Mouse (Mus musculus) neutrophil, adult 5-6 weeks (primary cell): ENCODE data around the gene Nap1l4. TPM values are rescaled to one million over a fixed set of nuclear protein-coding genes. Genes with fewer than 3 reads are reported as not detected.
"Not testable (repeated sequence)": the region's sequence is repeated elsewhere in the genome, so short reads cannot be mapped to it uniquely, and the experiment has no call there.

Experiments
- ATAC-seq: fragments of 151-379, 151-347 bp; 2 replicates; pipeline ENCODE4 v1.8.0; 2017; ENCODE audit warnings: mild to moderate bottlenecking, moderate TSS enrichment; ENCODE audit not compliant: insufficient number of reproducible peaks, poor library complexity, low FRiP score, severe bottlenecking; ENCODE audit errors: extremely low read depth
- total RNA-seq: library from RNA; stranded (forward); fragments of 200-1000 nt; gene quantifications from 2 replicates; pipeline ENCODE4 v1.2.3, GENCODE M21; 2017

The Nap1l4 gene
- total RNA-seq, result 110 and 117 TPM in 2 replicates

- peak; percentile 96 for ATAC-seq
Observed at GRCm38 (mm10) chr7:143548976-143549457, at the start of gene Nap1l4. TSS of gene Nap1l4 (minus strand) at chr7:143549106.

- ATAC-seq, result no peak
Observed at GRCm38 (mm10) chr7:143594865-143595264, 46.0 kb upstream of the Nap1l4 start.

- no peak for ATAC-seq
Observed at GRCm38 (mm10) chr7:143592255-143592654, 43.3 kb upstream of the Nap1l4 start.

- no peak for ATAC-seq
Observed at GRCm38 (mm10) chr7:143588006-143588405, 39.1 kb upstream of the Nap1l4 start.

DNA sequence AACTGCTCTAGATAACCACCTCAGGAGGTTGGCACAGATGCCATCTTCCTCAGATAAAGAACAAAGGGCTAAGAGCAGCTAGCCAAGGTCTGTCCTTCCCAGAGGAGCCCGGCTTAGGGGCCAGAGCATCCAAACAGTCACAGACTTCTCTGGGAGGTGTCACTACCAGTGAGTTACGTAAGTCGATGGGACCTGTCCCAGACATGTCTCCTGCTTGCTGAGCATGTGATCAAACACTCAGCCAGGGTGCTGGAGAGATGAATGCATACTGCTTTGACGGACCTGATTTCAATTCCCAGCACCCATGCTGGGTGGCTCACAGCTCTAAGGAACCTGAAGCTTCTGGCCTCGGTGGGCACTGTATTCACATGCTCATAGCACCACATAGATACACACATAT, 38.7 kb upstream of the Nap1l4 start:
- no peak for ATAC-seq

GRCm38 (mm10) chr7:143583956-143584355, 35.0 kb upstream of the Nap1l4 start:
- peak; percentile 73 for ATAC-seq

GRCm38 (mm10) chr7:143583025-143583424, 34.1 kb upstream of the Nap1l4 start:
- ATAC-seq, result no peak

DNA sequence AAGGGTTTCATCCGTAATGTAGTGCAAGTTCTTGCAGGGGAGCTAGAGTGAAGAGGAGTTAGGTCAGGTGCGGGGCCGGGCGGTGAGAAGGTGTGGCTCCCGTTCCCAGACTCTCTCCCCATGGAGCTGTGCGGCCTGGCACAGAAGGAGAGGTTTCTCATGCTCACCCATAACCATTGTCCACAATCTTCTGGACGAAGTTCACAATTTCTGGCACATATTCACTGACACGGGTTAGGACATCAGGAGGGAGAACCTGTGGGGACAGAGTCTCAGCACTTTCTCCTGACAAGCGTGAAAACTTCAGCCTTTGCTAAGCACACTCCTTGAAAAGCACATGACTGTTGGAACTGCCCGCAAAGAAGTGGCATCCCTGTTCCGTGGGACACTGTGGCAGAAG, 26.8 kb upstream of the Nap1l4 start:
- no peak for ATAC-seq

- ATAC-seq, result no peak
Observed at GRCm38 (mm10) chr7:143565648-143566039, 16.7 kb upstream of the Nap1l4 start.

GRCm38 (mm10) chr7:143565015-143565647, 16.2 kb upstream of the Nap1l4 start:
- ATAC-seq, result no peak

DNA sequence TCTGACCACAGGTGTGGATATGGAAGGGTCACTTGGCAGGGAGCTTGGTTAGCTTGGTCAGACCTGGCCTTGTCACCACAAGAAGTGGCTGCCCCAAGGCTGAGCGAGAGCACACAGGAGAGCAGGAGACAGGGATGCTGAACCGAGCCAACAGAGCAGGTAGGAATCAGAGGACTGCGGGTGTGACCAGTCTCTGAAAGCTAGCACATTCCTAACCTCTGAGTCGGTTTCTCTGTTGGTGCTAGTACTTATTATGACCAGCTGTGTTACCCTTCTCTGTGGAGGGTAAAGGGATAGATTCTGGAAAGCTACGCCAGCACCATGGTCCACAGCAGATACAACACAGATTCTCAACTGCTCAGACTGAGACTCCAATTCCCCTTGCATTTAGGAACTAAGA, 14.9 kb upstream of the Nap1l4 start:
- ATAC-seq, result no peak

- no peak for ATAC-seq
Observed at GRCm38 (mm10) chr7:143557616-143558015, 8.7 kb upstream of the Nap1l4 start.

- no peak for ATAC-seq
Observed at GRCm38 (mm10) chr7:143556964-143557610, 8.2 kb upstream of the Nap1l4 start.

- no peak for ATAC-seq
Observed at GRCm38 (mm10) chr7:143549588-143550220, 798 bp upstream of the Nap1l4 start.

DNA sequence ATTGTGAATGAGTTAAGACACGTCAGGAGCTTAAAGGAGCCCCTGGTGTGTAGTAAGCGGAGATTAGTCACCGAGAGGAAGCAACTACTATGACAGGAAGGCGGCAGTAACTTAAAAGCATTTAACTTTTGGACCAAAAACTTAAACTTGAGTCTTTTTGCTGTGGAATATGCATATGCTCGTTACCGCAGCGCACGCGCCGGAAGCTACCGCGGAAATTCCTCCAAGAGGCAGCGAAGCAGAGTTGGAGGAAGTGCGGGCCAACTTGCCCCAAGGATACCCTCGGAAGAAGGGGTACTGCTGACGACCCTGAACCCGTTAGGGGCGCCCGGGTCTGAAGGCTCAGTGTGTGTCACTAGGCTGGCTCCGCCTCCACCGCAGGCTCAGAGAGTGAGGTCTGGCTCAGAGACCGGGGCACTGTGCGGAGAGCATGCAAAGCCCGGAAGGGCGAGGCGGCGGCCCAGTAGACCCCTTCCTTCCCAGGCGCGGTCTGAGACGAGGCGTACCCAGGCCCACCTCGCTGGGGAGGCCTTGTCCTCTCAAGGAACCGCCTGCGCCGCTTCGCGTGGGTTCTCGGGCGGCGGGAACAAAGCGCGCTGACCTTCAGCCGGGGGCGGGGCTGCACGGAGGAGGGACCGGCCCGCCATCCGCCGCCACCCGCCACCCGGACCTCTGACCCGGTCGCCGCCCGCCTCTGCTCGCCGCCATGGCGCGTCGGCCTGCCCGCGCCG, 510 bp downstream of the Nap1l4 start:
- ATAC-seq, result peak; percentile 45

DNA sequence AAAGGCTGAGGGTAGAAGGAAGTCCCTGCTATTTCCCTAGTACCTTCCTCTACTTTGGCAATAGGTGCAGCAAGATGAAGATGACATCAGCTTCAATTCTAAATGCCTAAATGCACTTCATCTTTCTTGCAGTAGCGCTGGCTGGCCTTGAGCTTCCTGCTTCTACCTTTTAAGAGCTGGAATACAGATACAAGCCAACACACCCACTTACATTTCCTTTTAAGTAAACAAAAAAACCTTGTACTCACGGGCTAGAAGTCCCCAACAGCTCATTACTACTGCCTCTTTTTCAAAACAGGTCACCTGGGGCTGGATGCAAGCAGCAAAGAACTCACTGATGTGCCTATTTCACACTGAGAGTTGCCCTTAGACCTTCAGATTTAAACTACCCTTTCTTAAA, 2.4 kb downstream of the Nap1l4 start:
- ATAC-seq, result no peak

- ATAC-seq, result no peak
Observed at GRCm38 (mm10) chr7:143544368-143544767, 4.5 kb downstream of the Nap1l4 start.

- no peak for ATAC-seq
Observed at GRCm38 (mm10) chr7:143538671-143539070, 10.2 kb downstream of the Nap1l4 start.

DNA sequence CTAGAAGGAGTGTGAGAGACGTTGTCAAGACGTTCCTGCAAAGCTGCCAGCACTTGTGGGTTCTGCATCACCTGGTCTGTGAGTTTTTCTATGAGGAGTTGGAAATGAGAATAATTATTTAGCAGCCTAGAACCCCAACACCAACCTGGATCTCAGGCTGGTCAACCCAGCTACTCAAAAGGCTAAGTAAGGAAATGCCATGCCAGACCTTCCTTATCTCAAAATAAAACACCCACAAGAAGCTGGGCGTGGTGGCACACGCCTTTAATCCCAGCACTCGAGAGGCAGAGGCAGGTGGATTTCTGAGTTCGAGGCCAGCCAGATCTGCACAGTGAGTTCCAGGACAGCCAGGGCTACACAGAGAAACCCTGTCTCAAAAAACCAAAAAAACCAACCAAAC, 10.7 kb downstream of the Nap1l4 start:
- not testable (repeated sequence) for ATAC-seq

- no peak for ATAC-seq
Observed at GRCm38 (mm10) chr7:143536251-143536650, 12.7 kb downstream of the Nap1l4 start.
